Mouse (Mus musculus) liver, postnatal 0 days (tissue): Measurements from ENCODE around the gene Cd48.

Experiments
- CTCF ChIP-seq: sonication (generic); IDR thresholded peaks from 2 replicates; pipeline ENCODE4 v1.5.1; 2016; ENCODE audit warnings: antibody characterized with exemption, low read depth
- EP300 ChIP-seq: IDR thresholded peaks from 2 replicates; pipeline ENCODE4 v1.6.1; 2016; ENCODE audit warnings: antibody characterized with exemption, low read depth, mild to moderate bottlenecking

DNA sequence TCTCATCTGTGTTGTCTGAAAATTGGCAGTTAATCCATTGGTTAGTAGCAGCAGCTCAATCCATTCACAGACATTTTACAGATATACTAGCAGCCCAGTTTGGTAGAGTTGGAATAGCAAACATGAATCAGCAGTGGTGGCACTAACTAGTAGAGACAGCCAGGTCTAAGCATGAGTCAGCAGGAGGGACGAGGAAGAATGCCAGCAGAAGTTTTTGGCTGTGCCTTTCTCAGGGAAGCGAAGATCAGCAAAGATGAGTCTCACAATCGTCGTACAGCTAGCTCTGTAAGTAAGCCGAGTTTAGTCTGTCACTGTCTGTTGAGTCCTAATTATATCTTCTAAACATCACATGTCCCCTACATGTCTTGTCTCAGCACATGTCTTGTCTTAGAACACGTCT lies 15.5 kb upstream of the Cd48 start:
- TF ChIP-seq CTCF (no peak), EP300 (no peak)
